Mouse (Mus musculus) E14TG2a.4 (cell line): Measurements from ENCODE around the gene 1700028P14Rik.

Source experiments
- CTCF ChIP-seq: conservative IDR thresholded peaks from 2 replicates; pipeline ENCODE4 v1.5.1; 2014; ENCODE audit warnings: low read length
- NANOG ChIP-seq: IDR thresholded peaks from 2 replicates; pipeline ENCODE4 v1.6.1; 2014; ENCODE audit warnings: borderline replicate concordance, low read length, mixed read lengths
- POU5F1 ChIP-seq: IDR thresholded peaks from 2 replicates; pipeline ENCODE4 v1.6.1; 2014; ENCODE audit warnings: low read length, borderline replicate concordance

- TF ChIP-seq CTCF (no peak), NANOG (no peak), POU5F1 (no peak)
Measured at GRCm38 (mm10) chr19:23553450-23553849, 99.2 kb downstream of the 1700028P14Rik start.
